Mouse (Mus musculus) midbrain, embryonic 15.5 days (tissue): ENCODE data around the gene Smarca5. TPM values are rescaled to one million over a fixed set of nuclear protein-coding genes. Genes with fewer than 3 reads are reported as not detected.

Source experiments
- ATAC-seq: fragments of 200-750 bp; cut with Nextera tagmentation; replicated peaks from 2 replicates; pipeline ENCODE4 v1.8.0; 2017; ENCODE audit warnings: moderate TSS enrichment
- H3K27ac ChIP-seq: fragments of 300-500 bp; sonication (generic); 2 replicates; pipeline ENCODE4 v1.5.1; 2015; ENCODE audit warnings: mild to moderate bottlenecking, inconsistent platforms
- H3K27me3 ChIP-seq: fragments of 300-500 bp; sonication (generic); replicated peaks from 2 replicates; pipeline ENCODE4 v1.6.1; 2015; ENCODE audit warnings: inconsistent platforms
- H3K36me3 ChIP-seq: fragments of 300-500 bp; sonication (generic); replicated peaks from 2 replicates; pipeline ENCODE4 v1.6.1; 2015; ENCODE audit warnings: inconsistent platforms
- H3K4me1 ChIP-seq: fragments of 300-500 bp; sonication (generic); 2 replicates; pipeline ENCODE4 v1.6.1; 2015; ENCODE audit warnings: inconsistent platforms
- H3K4me2 ChIP-seq: fragments of 300-500 bp; sonication (generic); 2 replicates; pipeline ENCODE4 v1.6.1; 2015; ENCODE audit warnings: inconsistent platforms, mild to moderate bottlenecking, moderate library complexity
- H3K4me3 ChIP-seq: fragments of 300-500 bp; sonication (generic); 2 replicates; pipeline ENCODE4 v1.5.1; 2015; ENCODE audit warnings: mild to moderate bottlenecking, inconsistent platforms
- H3K9ac ChIP-seq: fragments of 300-500 bp; sonication (generic); 2 replicates; pipeline ENCODE4 v1.6.1; 2015; ENCODE audit warnings: mild to moderate bottlenecking, inconsistent platforms
- H3K9me3 ChIP-seq: fragments of 300-500 bp; sonication (generic); 2 replicates; pipeline ENCODE4 v1.6.1; 2016; ENCODE audit warnings: inconsistent platforms
- WGBS: fragments of 180-500 bp; shearing (Covaris S2); methylation state at CpG from one replicate; pipeline ENCODE4 v1.1.7; 2015; ENCODE audit warnings: mixed read lengths; 5-methylcytosine and 5-hydroxymethylcytosine counted together
- polyA plus RNA-seq: library from polyadenylated mRNA; unstranded; fragments of >200 nt; fragmentation: Nextera tagmentation; extraction: Ambion mirVana; gene quantifications from 2 replicates; pipeline ENCODE4 v1.2.1, GENCODE M21; 2015

The Smarca5 gene
- polyA plus RNA-seq, 1 experiment from 2014 or later, result 49.5 TPM

DNA sequence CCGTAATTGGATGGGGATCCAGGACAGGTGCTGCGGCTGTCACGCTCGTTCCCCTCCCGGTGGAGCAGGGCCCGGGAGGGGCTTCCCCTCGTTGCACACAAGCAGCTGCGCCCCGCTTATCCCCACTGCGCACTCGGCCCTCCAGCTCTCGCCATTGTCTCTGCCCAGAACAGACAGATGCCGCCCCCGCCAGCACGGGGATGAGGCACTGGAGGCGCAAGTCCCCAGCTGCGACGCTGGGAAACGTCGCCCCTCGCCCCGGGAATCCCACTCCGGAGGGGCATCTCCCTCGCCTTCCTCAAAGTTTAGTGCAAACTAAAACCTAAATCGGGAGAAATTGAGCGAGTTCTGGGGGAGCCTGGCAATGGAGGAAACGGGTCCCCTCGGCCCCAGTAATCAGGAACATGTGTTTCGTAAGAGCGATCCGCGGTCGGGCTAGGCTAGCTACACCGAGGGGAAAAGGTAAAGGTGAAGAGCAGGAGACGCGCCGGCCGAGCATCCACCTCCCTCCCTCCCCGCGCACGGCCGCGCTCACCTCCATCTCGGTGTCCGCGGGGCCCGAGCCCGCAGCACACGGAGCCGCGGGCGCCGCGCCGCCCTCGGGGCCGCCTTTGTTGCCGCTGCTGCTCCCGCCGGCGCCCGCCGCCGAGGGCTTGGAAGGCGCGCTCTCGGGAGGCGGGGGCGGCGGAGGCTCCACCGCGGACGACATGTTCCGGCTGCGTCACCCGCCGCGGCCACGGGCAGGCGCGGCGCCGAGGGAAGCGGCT lies 726 bp downstream of the Smarca5 start:
- H3K4me2 ChIP-seq, result peak overlapping the region; percentile 74
- peaks cover 11% of the 10 kb centered on the region for H3K4me1 ChIP-seq
- no peaks in the 10 kb centered on the region for H3K27me3 ChIP-seq
- ATAC-seq, result peak; percentile 77
- WGBS, result 0% methylated on average over 81 of the region's 84 CpGs
- peak overlapping the region; percentile 71 for H3K9ac ChIP-seq
- H3K4me3 ChIP-seq, result peak overlapping the region; percentile 63
- H3K9me3 ChIP-seq, result no peaks in the 10 kb centered on the region
- peak overlapping the region; percentile 93 for H3K27ac ChIP-seq
- H3K36me3 ChIP-seq, result 0 out of 2 replicates have a peak, but pooled peaks cover 6% of the 10 kb centered on the region

- Histone ChIP-seq H3K27me3 (no peaks in the 10 kb centered on the region), H3K9ac (peak overlapping the region; percentile 71), H3K27ac (peak overlapping the region; percentile 93), H3K36me3 (0 out of 2 replicates have a peak, but pooled peaks cover 8% of the 10 kb centered on the region), H3K4me3 (peak overlapping the region; percentile 63), H3K4me1 (peaks cover 11% of the 10 kb centered on the region), H3K4me2 (peak overlapping the region; percentile 74), H3K9me3 (no peaks in the 10 kb centered on the region)
- 0% methylated on average over 5 of the region's 5 CpGs for WGBS
- ATAC-seq, result no peak
Observed at GRCm38 (mm10) chr8:80738046-80738387, 1.3 kb downstream of the Smarca5 start.

DNA sequence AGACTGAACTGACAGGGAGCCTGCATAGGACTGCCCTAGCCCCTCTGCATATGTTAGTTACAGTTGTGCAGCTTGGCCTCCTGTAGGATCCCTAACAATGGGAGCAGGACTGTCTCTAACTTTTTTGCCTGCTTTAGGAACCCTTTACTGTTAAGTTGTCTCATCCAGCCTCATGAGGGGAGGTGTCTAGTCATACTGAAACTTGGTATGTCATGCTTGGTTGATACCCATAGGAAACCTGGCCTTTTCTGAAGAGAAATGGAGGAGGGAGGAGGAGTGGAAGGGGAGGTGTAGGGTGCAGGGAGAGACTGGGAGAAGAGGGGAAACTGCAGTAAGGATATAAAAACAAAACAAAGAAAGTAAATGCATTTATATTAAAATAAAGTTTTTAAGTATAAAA lies 7.0 kb downstream of the Smarca5 start:
- H3K36me3 ChIP-seq, result peaks cover 22% of the 10 kb centered on the region
- H3K9me3 ChIP-seq, result no peaks in the 10 kb centered on the region
- H3K27me3 ChIP-seq, result no peaks in the 10 kb centered on the region
- no peak overlapping the region for H3K4me3 ChIP-seq
- no peak for ATAC-seq
- no peak overlapping the region for H3K9ac ChIP-seq
- no peak overlapping the region for H3K4me2 ChIP-seq
- no peak overlapping the region for H3K27ac ChIP-seq
- peaks cover under 1% of the 10 kb centered on the region; the same call in 1 of the 2 replicates for H3K4me1 ChIP-seq

GRCm38 (mm10) chr8:80714461-80714860 lies 24.8 kb downstream of the Smarca5 start:
- H3K4me2 ChIP-seq, result no peak overlapping the region
- H3K36me3 ChIP-seq, result peaks cover 37% of the 10 kb centered on the region
- WGBS, result 89% methylated on average over 1 of the region's 1 CpGs
- no peaks in the 10 kb centered on the region for H3K27me3 ChIP-seq
- ATAC-seq, result no peak
- H3K9ac ChIP-seq, result no peak overlapping the region
- no peak overlapping the region for H3K4me3 ChIP-seq
- H3K9me3 ChIP-seq, result no peaks in the 10 kb centered on the region
- H3K4me1 ChIP-seq, result no peaks in the 10 kb centered on the region
- no peak overlapping the region for H3K27ac ChIP-seq

DNA sequence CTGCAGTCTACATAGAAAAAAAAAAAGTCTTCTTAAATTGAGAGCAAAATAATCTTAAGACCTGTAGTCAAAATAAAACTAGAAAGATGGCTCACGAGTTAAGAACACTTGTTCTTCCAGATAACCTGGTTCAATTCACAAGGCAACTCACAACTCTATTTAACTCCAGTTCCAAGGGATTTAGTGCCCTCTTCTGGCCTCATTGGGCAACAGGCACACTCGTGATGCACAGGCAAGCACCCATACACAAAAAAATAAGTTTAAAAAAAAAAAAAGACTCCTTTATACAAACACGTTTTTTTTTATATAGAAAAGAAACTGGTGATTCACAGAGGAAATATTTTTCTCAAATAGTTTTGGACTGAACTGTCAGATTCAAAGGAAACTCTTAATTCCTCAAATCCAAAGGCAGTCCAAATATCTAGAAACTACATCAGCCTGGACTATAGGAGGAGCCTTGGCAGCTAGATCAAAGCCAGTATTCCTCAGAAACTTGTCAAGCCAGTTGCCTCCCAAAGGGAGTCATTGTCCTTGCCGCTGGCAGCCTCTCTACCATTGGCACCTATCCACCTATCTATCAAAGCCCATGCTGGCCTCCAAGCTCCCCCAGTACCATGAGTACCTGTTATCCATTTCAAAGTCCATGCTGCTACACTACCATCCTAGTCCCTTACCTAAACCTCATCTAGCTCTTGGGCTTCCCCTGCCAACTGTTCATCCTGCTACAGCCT lies 28.5 kb downstream of the Smarca5 start:
- ATAC-seq, result no peak
- Histone ChIP-seq H3K9ac (no peak overlapping the region), H3K9me3 (no peaks in the 10 kb centered on the region), H3K4me3 (no peak overlapping the region), H3K4me2 (no peak overlapping the region), H3K27me3 (no peaks in the 10 kb centered on the region), H3K36me3 (peaks cover 42% of the 10 kb centered on the region), H3K27ac (no peak overlapping the region), H3K4me1 (no peaks in the 10 kb centered on the region)
- 75% methylated on average over 4 of the region's 4 CpGs for WGBS

DNA sequence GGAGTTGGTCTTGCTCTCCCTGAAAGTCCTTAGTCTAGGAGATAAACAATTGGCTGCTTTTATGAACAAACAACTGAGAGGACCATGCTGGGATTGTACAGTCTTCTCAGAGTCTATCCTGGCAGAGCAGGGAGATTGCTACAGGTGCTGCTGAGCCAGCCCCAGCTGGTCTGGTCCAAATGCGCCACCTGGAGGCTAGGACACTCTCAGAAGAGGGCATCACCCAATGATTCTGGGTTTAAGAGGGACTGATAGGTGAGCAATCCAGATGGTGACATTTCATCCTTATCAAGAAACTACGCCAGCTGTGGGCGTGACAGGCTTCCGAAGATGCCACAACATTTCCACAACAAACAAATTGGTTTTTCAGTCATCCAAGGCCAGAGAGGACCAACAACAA lies 51.2 kb downstream of the Smarca5 start:
- ATAC-seq, result peak; percentile 89
- 49% methylated on average over 4 of the region's 4 CpGs for WGBS
- Histone ChIP-seq H3K27ac (no peak overlapping the region), H3K4me1 (no peaks in the 10 kb centered on the region), H3K4me2 (no peak overlapping the region), H3K4me3 (no peak overlapping the region), H3K9ac (no peak overlapping the region), H3K9me3 (no peaks in the 10 kb centered on the region), H3K36me3 (no peaks in the 10 kb centered on the region), H3K27me3 (no peaks in the 10 kb centered on the region)

DNA sequence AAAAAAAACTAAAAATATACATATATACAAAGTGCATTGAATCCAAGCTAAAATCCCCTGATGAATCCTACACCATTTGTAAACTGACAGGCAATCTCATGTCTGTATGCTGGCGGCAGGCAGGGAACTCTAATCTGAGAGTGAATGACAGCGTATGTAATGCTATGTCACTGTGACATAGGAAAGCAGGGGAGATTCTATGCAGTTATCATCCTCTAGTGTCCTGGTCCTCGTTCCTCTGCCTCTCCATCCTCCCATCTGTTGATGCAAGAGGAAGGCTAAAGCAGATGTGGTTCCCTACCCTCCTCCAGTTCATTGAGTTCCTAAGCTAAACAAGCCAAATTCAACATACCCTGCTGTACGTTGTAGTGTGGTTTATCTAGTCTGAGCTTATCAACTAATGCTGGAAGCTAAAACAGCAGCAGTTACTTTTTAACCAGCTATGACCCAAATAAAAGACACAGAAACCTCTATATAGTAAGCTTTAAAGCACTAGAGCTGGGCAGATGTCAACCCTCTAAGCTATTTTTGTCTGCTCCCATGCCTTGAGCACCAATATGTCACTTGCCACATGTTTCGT lies 55.5 kb downstream of the Smarca5 start:
- 80% methylated on average over 5 of the region's 5 CpGs for WGBS
- no peak for ATAC-seq
- Histone ChIP-seq H3K4me2 (no peak overlapping the region), H3K9me3 (no peaks in the 10 kb centered on the region), H3K27ac (no peak overlapping the region), H3K4me3 (no peak overlapping the region), H3K27me3 (no peaks in the 10 kb centered on the region), H3K36me3 (no peaks in the 10 kb centered on the region), H3K9ac (no peak overlapping the region), H3K4me1 (no peaks in the 10 kb centered on the region)

DNA sequence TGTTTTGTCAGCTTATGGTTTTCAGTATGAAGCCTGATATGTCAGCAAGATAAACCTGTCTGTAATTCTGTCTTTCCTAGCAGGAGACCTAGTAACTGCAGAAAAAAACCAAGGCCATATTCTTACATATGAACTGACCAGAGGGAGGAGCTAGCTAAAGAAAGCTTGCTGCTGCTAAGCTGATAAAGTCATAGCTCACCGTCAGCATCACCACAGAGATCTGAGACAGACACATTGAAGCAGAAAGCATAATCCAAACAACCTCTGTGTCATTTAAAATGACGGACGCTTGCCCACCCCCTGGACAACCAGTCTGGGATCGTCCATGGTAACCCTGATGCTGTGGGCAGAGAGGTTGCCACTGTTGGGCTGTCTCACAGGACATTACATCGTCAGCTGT lies 56.7 kb downstream of the Smarca5 start:
- no peak overlapping the region for H3K27ac ChIP-seq
- H3K4me3 ChIP-seq, result no peak overlapping the region
- no peak overlapping the region for H3K9ac ChIP-seq
- no peaks in the 10 kb centered on the region for H3K27me3 ChIP-seq
- WGBS, result 63% methylated on average over 5 of the region's 5 CpGs
- no peak overlapping the region for H3K4me2 ChIP-seq
- no peaks in the 10 kb centered on the region for H3K4me1 ChIP-seq
- H3K36me3 ChIP-seq, result no peaks in the 10 kb centered on the region
- H3K9me3 ChIP-seq, result no peaks in the 10 kb centered on the region
- ATAC-seq, result no peak

DNA sequence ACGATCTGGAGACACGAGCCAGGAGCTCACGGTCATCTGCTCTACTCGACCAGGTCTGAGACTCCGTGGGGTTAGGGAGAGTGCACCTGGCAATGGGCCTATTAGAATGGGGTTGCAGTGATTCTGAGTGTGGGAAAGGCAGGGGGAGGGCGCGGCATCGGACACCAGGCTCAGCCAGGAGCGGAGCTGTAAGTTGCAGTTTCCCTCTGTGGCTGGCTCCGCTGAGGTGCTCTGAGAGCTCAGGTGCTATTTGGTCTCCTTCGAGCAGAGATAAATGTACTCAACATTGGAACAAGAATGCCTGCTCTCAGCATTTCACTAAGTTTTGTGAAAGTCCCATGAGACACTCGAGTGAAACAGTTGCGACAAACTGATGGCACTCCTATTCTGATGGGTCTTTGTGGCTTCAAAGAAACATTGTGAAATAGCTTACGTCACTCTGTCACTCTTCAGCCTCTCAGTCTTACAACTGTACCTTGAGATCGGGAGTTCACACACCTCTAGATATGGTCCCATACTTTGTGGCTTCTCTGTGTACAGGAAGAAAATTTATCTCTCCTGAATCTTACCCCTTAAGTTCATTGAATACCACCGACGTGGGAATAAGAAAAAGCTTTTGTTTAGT lies 69.9 kb downstream of the Smarca5 start:
- Histone ChIP-seq H3K4me2 (no peak overlapping the region), H3K4me1 (no peaks in the 10 kb centered on the region), H3K27ac (no peak overlapping the region), H3K36me3 (no peaks in the 10 kb centered on the region), H3K9me3 (no peaks in the 10 kb centered on the region), H3K27me3 (no peaks in the 10 kb centered on the region), H3K9ac (no peak overlapping the region), H3K4me3 (no peak overlapping the region)
- 82% methylated on average over 17 of the region's 17 CpGs for WGBS
- no peak for ATAC-seq

DNA sequence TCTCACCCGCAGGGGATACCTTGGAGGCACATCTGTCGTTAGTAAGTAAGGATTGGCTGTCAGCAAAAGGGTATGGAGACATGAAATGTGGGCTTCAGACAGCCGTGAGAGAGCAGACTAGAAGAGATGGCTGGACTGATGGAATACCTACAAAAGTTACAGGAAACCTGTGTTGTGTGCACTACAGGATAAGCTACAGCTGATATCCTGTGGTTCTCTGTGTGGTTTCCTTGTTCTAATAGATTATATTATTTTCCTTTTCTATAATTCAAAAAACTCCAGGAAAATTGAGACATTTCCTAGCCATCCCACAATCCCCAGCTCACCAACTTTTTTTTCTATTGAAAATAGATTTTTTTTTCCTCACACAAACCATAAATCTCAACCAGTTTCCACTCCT lies 75.8 kb downstream of the Smarca5 start:
- no peaks in the 10 kb centered on the region for H3K4me1 ChIP-seq
- no peak overlapping the region for H3K4me3 ChIP-seq
- H3K27me3 ChIP-seq, result no peaks in the 10 kb centered on the region
- H3K9ac ChIP-seq, result no peak overlapping the region
- no peaks in the 10 kb centered on the region for H3K9me3 ChIP-seq
- H3K36me3 ChIP-seq, result no peaks in the 10 kb centered on the region
- no peak overlapping the region for H3K27ac ChIP-seq
- no peak for ATAC-seq
- 72% methylated on average over 3 of the region's 3 CpGs for WGBS
- H3K4me2 ChIP-seq, result no peak overlapping the region

DNA sequence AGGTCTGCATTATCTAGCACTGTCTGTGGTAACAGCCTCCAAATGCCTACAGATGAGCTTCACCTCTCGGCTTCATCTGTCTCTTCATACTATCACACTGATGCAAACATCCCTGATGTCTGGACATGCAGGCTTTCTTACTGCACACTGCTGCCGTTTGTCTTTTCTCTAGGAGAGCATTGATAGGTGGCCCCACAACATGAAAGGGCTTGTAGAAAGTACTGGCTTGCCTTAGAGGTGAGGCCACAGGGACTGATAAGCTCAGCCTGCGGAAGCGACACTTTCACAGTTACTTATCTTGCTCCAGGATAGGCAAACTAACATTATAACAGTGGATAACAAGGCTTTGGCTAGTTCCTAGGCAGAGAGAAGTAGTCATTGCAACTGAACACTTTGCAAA lies 78.2 kb downstream of the Smarca5 start:
- H3K9me3 ChIP-seq, result no peaks in the 10 kb centered on the region
- ATAC-seq, result no peak
- 85% methylated on average over 4 of the region's 4 CpGs for WGBS

DNA sequence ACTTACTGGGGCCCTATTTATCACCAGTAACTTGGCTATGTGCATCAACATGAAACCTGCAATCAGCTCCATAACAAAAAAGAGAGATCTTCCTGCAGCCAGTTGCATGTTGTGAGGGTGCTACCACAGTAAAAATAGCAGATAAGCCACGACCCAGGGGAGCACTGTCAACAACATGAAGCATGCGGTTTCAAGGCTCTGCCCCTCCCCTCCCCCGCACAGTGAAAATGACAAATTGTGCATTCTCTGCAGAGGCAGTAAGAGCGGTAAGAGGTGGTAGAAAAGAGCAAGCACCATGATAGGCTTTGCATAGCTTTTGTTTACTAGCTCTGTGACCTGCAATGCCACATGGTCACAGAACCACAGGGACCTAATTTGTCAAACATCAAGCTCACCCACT lies 81.7 kb downstream of the Smarca5 start:
- Histone ChIP-seq H3K36me3 (no peaks in the 10 kb centered on the region), H3K9me3 (no peaks in the 10 kb centered on the region), H3K4me1 (no peaks in the 10 kb centered on the region), H3K4me3 (no peak overlapping the region), H3K27ac (no peak overlapping the region), H3K9ac (no peak overlapping the region), H3K4me2 (no peak overlapping the region), H3K27me3 (no peaks in the 10 kb centered on the region)
- no peak for ATAC-seq
- 57% methylated on average over 4 of the region's 4 CpGs for WGBS

More for the DNA sequence above, 78.2 kb downstream of the Smarca5 start:
- no peaks in the 10 kb centered on the region for H3K4me1 ChIP-seq
- no peaks in the 10 kb centered on the region for H3K27me3 ChIP-seq
- H3K4me2 ChIP-seq, result no peak overlapping the region
- no peak overlapping the region for H3K27ac ChIP-seq
- H3K36me3 ChIP-seq, result no peaks in the 10 kb centered on the region
- H3K4me3 ChIP-seq, result no peak overlapping the region
- H3K9ac ChIP-seq, result no peak overlapping the region
